Mouse (Mus musculus): ENCODE data around the gene Sell. TPM values are rescaled to one million over a fixed set of nuclear protein-coding genes. Genes with fewer than 3 reads are reported as not detected.

The Sell gene
- polyA plus RNA-seq, 1 experiment from 2014 or later, result 0.08 TPM

GRCm38 (mm10) chr1:164119892-164120776, 58.4 kb downstream of the Sell start:
- H3K4me1 ChIP-seq (replicated peaks; ENCODE audit: control insufficient read depth, insufficient read depth), result no peaks in the 10 kb centered on the region
- H3K4me3 ChIP-seq (ENCODE audit: low read depth, low read length), result no peak overlapping the region
- no peaks in the 10 kb centered on the region for H3K9me3 ChIP-seq (ENCODE audit: control insufficient read depth, low read length)
- H3K4me2 ChIP-seq (replicated peaks; ENCODE audit: low read depth), result no peak overlapping the region
- no peak overlapping the region for H3K9ac ChIP-seq (ENCODE audit: low read length)
- no peaks in the 10 kb centered on the region for H3K27me3 ChIP-seq (ENCODE audit: control insufficient read depth, insufficient read depth, low read length)
- no peak for ATAC-seq (ENCODE audit: low FRiP score, low TSS enrichment)
- WGBS, result 67% methylated on average over 3 of the region's 3 CpGs
- H3K27ac ChIP-seq (replicated peaks), result no peak overlapping the region
- TF ChIP-seq EP300 (optimal IDR thresholded peaks at IDR 0.05) (no peak), CTCF (IDR thresholded peaks at IDR 0.05; ENCODE audit: low read depth) (no peak)
- no peak for DNase-seq (ENCODE audit: low spot score)
- no peaks in the 10 kb centered on the region for H3K36me3 ChIP-seq (ENCODE audit: control insufficient read depth, insufficient read depth, low read length)

- H3K4me1 ChIP-seq (replicated peaks; ENCODE audit: control insufficient read depth, insufficient read depth), result no peaks in the 10 kb centered on the region
- H3K4me2 ChIP-seq (replicated peaks; ENCODE audit: low read depth), result no peak overlapping the region
- no peak overlapping the region for H3K27ac ChIP-seq (replicated peaks)
- DNase-seq (ENCODE audit: low spot score) (no peak), ATAC-seq (ENCODE audit: low FRiP score, low TSS enrichment) (no peak)
- no peaks in the 10 kb centered on the region for H3K36me3 ChIP-seq (ENCODE audit: control insufficient read depth, insufficient read depth, low read length)
- TF ChIP-seq EP300 (optimal IDR thresholded peaks at IDR 0.05), result no peak
- no peak for TF ChIP-seq CTCF (IDR thresholded peaks at IDR 0.05; ENCODE audit: low read depth)
- no peak overlapping the region for H3K9ac ChIP-seq (ENCODE audit: low read length)
- no peaks in the 10 kb centered on the region for H3K27me3 ChIP-seq (ENCODE audit: control insufficient read depth, insufficient read depth, low read length)
- H3K4me3 ChIP-seq (ENCODE audit: low read depth, low read length), result no peak overlapping the region
- H3K9me3 ChIP-seq (ENCODE audit: control insufficient read depth, low read length), result no peaks in the 10 kb centered on the region
- 72% methylated on average over 3 of the region's 3 CpGs for WGBS
Measured at GRCm38 (mm10) chr1:164120777-164121158, 59.0 kb downstream of the Sell start.

- no peaks in the 10 kb centered on the region for H3K36me3 ChIP-seq (ENCODE audit: control insufficient read depth, insufficient read depth, low read length)
- no peaks in the 10 kb centered on the region for H3K27me3 ChIP-seq (ENCODE audit: control insufficient read depth, insufficient read depth, low read length)
- WGBS, result 53% methylated on average over 3 of the region's 3 CpGs
- H3K27ac ChIP-seq (replicated peaks), result no peak overlapping the region
- TF ChIP-seq CTCF (IDR thresholded peaks at IDR 0.05; ENCODE audit: low read depth) (no peak), EP300 (optimal IDR thresholded peaks at IDR 0.05) (no peak)
- no peak overlapping the region for H3K4me3 ChIP-seq (ENCODE audit: low read depth, low read length)
- no peaks in the 10 kb centered on the region for H3K9me3 ChIP-seq (ENCODE audit: control insufficient read depth, low read length)
- DNase-seq (ENCODE audit: low spot score) (no peak), ATAC-seq (ENCODE audit: low FRiP score, low TSS enrichment) (no peak)
- no peak overlapping the region for H3K9ac ChIP-seq (ENCODE audit: low read length)
- H3K4me2 ChIP-seq (replicated peaks; ENCODE audit: low read depth), result no peak overlapping the region
- no peaks in the 10 kb centered on the region for H3K4me1 ChIP-seq (replicated peaks; ENCODE audit: control insufficient read depth, insufficient read depth)
Measured at GRCm38 (mm10) chr1:164123836-164124235, 62.1 kb downstream of the Sell start.

- H3K4me1 ChIP-seq (replicated peaks; ENCODE audit: control insufficient read depth, insufficient read depth), result no peaks in the 10 kb centered on the region
- no peak overlapping the region for H3K9ac ChIP-seq (ENCODE audit: low read length)
- no peaks in the 10 kb centered on the region for H3K9me3 ChIP-seq (ENCODE audit: control insufficient read depth, low read length)
- H3K4me2 ChIP-seq (replicated peaks; ENCODE audit: low read depth), result no peak overlapping the region
- TF ChIP-seq CTCF (IDR thresholded peaks at IDR 0.05; ENCODE audit: low read depth), result no peak
- TF ChIP-seq EP300 (optimal IDR thresholded peaks at IDR 0.05), result no peak
- no peak overlapping the region for H3K27ac ChIP-seq (replicated peaks)
- H3K27me3 ChIP-seq (ENCODE audit: control insufficient read depth, insufficient read depth, low read length), result no peaks in the 10 kb centered on the region
- 66% methylated on average over 3 of the region's 3 CpGs for WGBS
- DNase-seq (ENCODE audit: low spot score) (no peak), ATAC-seq (ENCODE audit: low FRiP score, low TSS enrichment) (no peak)
- no peak overlapping the region for H3K4me3 ChIP-seq (ENCODE audit: low read depth, low read length)
- H3K36me3 ChIP-seq (ENCODE audit: control insufficient read depth, insufficient read depth, low read length), result no peaks in the 10 kb centered on the region
Measured at GRCm38 (mm10) chr1:164130013-164130412, 68.2 kb downstream of the Sell start.

GRCm38 (mm10) chr1:164132609-164133008, 70.8 kb downstream of the Sell start:
- no peak overlapping the region for H3K4me3 ChIP-seq (ENCODE audit: low read depth, low read length)
- no peaks in the 10 kb centered on the region for H3K4me1 ChIP-seq (replicated peaks; ENCODE audit: control insufficient read depth, insufficient read depth)
- H3K9me3 ChIP-seq (ENCODE audit: control insufficient read depth, low read length), result no peaks in the 10 kb centered on the region
- H3K27me3 ChIP-seq (ENCODE audit: control insufficient read depth, insufficient read depth, low read length), result no peaks in the 10 kb centered on the region
- no peak overlapping the region for H3K27ac ChIP-seq (replicated peaks)
- no peaks in the 10 kb centered on the region for H3K36me3 ChIP-seq (ENCODE audit: control insufficient read depth, insufficient read depth, low read length)
- H3K4me2 ChIP-seq (replicated peaks; ENCODE audit: low read depth), result no peak overlapping the region
- DNase-seq (ENCODE audit: low spot score), result no peak
- no peak overlapping the region for H3K9ac ChIP-seq (ENCODE audit: low read length)
- 71% methylated on average over 1 of the region's 1 CpGs for WGBS
- TF ChIP-seq CTCF (IDR thresholded peaks at IDR 0.05; ENCODE audit: low read depth) (no peak), EP300 (optimal IDR thresholded peaks at IDR 0.05) (no peak)
- no peak for ATAC-seq (ENCODE audit: low FRiP score, low TSS enrichment)

Other genes starting within 250 kb of the Sell start
- 10.6 and 12.0 TPM in 2 replicates for gene Scyl3, start 132.9 kb upstream of the Sell start, polyA plus RNA-seq (2015; fragmentation: Nextera tagmentation; extraction: Ambion mirVana)
- gene BC055324, start 67.2 kb upstream of the Sell start, polyA plus RNA-seq (2015; fragmentation: Nextera tagmentation; extraction: Ambion mirVana), result 2.9 and 3.4 TPM in 2 replicates
- 6.7 and 6.9 TPM in 2 replicates for gene Mettl18, start 67.1 kb upstream of the Sell start, polyA plus RNA-seq (2015; fragmentation: Nextera tagmentation; extraction: Ambion mirVana)
- 0.04 TPM in 2 replicates for gene Sele, start 13.7 kb upstream of the Sell start, polyA plus RNA-seq (2015; fragmentation: Nextera tagmentation; extraction: Ambion mirVana)
- gene Selp, start 53.3 kb downstream of the Sell start, polyA plus RNA-seq (2015; fragmentation: Nextera tagmentation; extraction: Ambion mirVana), result 0.41 and 0.62 TPM in 2 replicates
- 1.5 and 1.6 TPM in 2 replicates for gene F5, start 89.9 kb downstream of the Sell start, polyA plus RNA-seq (2015; fragmentation: Nextera tagmentation; extraction: Ambion mirVana)
- gene Slc19a2, start 187.1 kb downstream of the Sell start, polyA plus RNA-seq (2015; fragmentation: Nextera tagmentation; extraction: Ambion mirVana), result 14.8 and 15.3 TPM in 2 replicates
- 7.5 and 8.6 TPM in 2 replicates for gene Ccdc181, start 213.6 kb downstream of the Sell start, polyA plus RNA-seq (2015; fragmentation: Nextera tagmentation; extraction: Ambion mirVana)
- gene Nme7, start 242.1 kb downstream of the Sell start, polyA plus RNA-seq (2015; fragmentation: Nextera tagmentation; extraction: Ambion mirVana), result 14.9 and 17.8 TPM in 2 replicates
- 48.7 and 50.5 TPM in 2 replicates for gene Blzf1, start 245.5 kb downstream of the Sell start, polyA plus RNA-seq (2015; fragmentation: Nextera tagmentation; extraction: Ambion mirVana)